Mouse (Mus musculus): Measurements from ENCODE around the gene Cul4a.

The Cul4a gene

DNA sequence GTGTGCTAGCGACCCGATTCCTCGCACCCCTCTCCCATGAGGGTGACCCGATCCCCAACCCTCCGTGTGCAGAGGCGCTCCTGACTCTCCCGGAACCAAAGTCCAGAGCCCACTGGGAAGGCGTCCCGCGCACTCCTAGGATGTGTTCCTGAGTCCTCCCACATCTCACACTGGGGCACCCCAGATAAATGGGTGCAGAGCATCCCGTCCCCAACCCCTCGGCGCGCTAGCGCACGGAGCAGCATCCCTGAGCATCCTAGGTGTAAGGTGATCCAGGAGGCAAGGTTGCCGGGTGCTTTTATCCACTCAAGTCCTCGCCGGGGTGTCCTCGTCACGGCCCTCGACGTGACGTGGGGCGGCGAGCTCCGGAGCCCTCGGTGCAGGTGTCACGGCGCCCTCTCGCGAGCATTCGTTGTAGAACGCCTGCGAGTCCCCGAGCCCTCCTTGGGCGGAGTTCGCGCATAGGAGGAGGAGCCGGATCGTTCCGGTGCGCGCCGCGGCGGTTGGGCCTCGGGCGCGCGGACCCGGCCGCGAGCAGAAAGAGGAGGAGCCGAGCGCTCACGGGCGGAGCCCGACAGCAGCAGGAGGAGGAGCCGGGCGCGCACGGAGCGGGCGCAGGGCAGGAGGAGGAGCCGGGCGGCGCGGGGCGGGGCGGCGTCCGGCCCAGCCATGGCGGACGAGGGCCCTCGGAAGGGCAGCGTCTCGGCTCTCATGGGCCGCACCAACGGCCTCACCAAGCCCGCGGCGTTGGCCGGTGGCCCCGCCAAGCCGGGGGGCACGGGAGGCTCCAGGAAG, at the start of gene Cul4a, which contains the start of gene Pcid2:
TSS of gene Cul4a (plus strand) at position 535 of the 795 bp plus-strand sequence.
TSS of gene Pcid2 (minus strand) at position 373 of the 795 bp plus-strand sequence.
- under 1% methylated on average over 79 of the region's 87 CpGs for WGBS

DNA sequence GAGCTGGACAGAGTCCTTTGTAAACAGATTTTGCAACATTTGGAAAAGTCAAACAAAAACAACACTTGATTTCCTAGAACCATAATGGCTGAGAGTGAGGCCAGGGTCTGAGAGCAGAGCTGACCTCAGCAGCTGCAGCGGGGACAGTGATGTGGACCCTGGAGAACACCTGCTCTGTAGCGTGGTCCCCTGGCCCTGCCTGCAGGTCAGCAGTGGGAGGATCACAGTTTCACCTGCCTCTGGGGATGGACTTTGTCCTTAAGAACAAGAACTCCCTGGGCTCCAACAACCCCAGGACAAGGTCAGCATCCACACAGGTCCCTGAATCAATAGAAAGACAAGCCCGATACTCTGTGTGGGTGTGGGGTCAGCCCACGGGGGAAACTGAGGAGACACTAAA, 48.1 kb upstream of the Cul4a start:
- 85% methylated on average over 4 of the region's 4 CpGs for WGBS

DNA sequence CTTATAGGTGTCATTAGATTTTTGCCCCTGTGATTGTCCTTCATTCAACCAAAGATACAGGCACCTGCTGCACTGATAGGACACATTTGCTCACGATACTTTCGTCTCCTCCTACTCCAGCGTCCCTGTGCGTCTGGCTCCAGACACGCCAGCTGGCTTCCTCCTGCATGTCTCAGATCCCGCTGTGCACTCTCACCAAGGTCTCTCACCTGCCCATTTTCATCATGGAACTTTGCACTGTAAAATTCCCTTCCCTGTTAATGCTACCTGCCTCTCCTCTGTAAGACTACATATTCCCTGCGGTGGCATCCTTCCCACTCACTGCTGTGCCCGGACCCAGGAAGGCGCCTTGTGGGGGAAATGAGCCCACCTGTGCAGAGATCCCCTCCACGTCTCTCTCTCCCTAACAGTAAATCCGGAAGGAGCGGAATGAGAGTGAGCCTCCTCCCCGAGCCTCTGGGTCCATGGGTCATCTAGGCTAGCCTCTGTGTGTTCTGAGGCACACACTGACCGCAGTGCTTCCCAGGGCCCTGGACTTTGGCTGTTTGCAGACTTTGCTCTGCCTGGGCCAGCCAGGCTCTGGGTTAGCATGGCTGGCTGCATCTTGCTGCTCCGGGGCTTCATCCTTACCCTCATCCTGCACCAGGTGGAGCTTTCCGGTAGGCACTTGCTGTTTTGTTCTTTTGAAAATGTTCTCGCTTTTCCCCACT, 44.8 kb upstream of the Cul4a start, which contains the start of gene Proz:
TSS of gene Proz (plus strand) at position 474 of the 710 bp plus-strand sequence.
- WGBS: 73% methylated on average over 17 of the region's 17 CpGs

DNA sequence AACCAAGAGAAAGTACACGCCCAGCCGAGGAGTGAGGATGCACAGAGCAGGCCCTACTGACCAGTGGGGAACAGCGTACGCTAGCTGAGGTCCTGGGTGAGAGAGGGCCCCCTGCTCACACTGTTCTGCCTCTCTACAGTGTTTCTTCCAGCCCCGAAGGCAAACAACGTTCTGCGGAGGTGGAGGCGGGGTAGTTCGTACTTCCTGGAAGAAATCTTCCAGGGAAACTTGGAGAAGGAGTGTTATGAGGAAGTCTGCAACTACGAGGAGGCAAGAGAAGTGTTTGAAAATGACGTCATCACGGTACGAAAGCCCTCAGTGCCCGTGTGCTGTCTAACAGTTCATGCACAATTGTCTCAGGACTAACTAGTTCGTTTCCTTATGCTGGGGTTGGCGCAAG, 42.3 kb upstream of the Cul4a start:
- 76% methylated on average over 16 of the region's 16 CpGs for WGBS

DNA sequence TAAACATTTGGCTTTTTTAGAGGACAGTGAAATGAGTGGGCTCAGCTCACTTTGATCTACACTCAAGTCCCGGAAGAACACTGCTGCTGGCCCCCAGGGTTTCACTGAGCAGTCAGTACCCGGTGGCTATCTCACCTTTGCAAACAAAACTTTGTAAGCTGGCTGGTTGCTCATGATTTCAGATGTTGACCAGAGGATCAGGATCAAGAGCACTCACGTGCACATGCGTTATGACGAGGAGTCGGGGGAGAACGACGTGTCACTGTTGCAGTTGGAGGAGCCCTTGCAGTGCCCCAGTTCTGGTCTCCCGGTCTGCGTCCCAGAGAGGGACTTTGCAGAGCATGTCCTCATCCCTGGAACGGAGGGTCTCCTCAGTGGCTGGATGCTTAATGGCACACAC, 32.2 kb upstream of the Cul4a start:
- 91% methylated on average over 11 of the region's 11 CpGs for WGBS

DNA sequence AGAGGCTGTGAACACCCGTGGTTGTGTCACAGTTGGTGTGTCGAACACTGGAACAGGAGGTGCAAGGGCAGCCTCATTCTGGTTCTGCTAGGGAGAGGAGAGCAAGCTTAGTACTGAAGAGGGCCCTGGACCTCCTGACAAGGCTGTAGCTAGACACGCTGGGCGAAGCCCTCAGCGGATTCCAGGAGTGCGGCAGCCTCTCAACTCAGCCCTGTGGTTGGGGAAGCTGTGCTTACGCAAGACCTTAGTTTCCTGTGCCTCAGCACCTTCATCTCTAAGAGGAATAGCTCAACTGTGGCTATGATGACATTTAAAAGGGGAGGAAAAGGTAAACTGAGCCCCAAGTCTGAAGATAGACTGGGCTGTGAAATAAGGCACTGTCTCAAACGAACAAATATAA, 30.4 kb upstream of the Cul4a start:
- 89% methylated on average over 8 of the region's 8 CpGs for WGBS

DNA sequence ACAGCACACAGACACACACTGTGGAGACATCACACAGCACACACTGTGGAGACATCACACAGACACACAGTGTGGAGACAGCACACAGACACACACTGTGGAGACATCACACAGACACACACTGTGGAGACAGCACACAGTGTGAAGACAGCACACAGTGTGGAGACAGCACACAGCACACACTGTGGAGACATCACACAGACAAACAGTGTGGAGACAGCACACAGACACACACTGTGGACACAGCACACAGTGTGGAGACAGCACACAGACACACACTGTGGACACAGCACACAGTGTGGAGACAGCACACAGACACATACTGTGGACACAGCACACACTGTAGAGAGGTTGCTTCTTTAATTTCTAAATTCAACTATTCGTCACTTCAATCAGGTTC, 29.8 kb upstream of the Cul4a start:
- 92% methylated on average over 1 of the region's 1 CpGs for WGBS

DNA sequence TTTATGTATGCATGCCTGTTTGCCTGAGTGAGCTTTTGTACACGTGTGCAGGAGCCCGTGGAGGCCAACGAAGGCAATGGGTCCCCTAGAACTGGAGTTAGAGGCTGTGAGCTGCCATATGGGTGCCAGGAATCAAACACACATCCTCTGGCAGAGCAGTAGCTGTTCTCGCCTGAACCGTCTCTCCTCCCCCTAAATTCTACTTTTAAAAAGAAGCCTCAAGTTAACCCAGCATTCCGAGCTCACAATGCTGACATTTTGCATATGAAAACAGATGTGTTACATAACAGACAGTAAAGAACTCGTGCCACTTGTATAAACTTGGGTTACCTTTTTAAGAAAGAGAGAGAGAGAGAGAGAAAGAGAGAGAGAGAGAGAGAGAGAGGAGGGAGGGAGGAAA, 27.9 kb upstream of the Cul4a start:
- WGBS: 54% methylated on average over 7 of the region's 7 CpGs

DNA sequence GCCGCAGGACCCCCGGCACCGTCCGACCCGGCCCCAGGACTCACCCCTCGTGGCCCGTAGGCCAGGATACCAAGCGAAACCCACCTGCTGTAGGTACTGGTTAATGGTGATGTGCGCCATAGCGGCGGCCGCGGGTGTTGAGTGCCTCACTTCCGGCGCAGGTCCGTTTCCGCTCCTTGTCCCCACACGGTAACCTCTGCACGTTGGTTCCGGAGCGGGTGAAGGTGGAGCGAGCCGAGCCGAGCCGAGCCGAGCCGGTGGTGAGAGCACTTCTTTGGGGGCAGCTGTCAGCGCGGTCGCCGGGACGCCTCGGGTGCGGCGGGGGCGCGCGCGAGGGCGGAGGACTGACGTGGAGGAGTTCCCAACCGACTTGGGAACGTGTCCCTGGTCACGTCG, 732 bp upstream of the Cul4a start:
- WGBS: under 1% methylated on average over 45 of the region's 45 CpGs

DNA sequence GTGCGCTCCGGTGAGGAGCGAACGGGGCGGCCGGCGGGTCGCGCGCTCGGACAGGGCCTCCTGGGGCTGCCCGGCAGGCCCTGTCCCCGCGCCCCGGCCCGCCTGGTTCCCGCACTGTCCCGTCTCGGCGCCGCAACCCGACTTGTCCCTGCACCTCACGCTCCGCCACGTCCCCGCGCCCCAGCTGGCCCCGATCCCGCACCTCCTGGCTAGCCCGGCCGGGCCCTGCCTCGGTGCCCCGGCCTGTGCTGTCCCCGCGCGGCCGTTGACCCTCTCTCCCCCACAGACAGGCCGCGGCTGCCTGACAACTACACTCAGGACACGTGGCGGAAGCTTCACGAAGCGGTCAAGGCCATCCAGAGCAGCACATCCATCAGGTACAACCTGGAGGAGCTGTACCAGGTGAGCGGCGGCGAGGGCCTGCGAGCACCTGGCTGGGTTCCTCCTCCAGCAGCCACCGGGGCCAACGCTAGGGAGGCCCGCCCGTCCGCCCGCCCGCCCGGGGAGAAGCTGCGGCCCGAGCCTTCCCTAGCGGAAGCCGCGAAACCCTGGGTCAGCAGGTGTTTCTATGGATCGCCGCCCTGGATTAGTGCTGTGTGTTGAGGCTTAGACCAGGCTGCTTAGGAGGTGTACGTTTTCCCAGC, 609 bp downstream of the Cul4a start:
- WGBS: under 1% methylated on average over 52 of the region's 63 CpGs

DNA sequence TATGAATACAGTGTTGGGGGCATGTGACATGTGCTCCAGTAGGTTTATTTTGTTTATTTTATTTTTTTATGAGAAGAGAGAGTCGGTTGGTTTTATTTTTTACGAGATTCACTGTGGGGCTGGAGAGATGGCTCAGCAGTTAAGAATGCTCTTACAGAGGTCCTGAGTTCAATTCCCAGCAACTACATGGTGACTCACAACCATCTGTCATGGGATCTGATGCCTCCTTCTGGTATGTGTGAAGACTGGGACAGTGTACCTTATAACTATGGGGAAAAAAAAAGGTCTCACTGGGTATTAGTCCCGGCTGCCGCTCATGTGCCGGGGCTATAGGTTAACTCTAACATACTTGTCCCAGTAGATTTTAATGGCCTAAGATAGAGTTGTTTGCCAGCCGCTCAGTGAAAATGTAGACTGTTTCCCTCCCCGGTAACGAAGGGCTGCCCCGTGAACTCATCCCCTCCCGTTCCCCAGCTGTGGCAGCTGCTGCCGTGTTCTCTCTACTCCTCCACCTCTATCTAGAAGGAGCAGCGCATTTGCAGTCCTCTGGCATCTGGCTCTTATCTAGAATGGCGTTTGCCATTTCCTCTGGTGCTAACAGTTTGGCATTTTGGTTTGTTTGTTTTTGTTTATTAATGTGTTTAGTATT, 2.7 kb downstream of the Cul4a start:
- WGBS: 83% methylated on average over 13 of the region's 13 CpGs

DNA sequence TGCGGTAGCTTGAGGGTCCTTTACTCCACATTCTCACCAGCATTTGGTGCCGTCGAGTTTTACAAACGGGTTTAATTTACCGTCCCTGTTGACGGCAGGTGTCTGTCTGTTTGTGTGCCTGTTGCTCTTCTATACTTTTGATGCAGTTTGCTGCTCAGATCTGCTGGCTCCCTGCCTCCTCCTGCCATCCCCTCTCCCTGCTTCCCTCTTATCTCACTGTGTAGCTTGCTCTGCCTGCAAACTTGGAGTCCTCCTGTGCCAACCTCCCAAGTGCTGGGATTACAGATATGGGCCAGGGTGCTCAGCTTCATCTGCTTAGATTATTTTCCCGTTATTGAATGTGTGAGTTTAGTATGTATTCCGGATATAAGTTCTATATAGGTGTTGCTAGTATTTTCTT, 3.5 kb downstream of the Cul4a start:
- 81% methylated on average over 8 of the region's 8 CpGs for WGBS

DNA sequence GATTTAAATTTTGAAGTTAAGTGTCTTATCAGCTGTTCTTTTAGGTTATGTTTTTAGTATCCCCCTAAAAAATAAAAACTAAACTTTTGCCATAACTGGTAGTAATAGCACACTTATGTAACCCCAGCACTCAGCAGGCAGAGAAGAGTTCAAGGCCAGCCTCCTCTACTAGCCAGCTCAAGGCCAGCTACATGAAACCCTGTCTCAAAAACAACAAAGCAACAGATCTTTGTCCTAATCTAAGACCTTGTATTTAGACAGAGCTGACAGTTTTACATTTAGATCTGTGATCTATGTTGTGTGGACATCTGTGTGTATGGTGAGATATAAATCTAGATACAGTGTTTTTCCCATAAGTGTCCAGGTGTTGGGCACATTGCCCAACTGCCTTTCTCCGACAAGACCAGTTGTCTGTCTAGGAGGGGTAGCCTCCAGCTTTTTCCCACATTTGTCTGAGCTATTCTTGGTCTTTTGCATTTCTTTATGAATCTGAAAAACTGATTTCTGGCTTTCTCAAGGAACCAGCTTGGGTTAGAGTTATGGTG, 4.1 kb downstream of the Cul4a start:
- WGBS: 33% methylated on average over 1 of the region's 1 CpGs

DNA sequence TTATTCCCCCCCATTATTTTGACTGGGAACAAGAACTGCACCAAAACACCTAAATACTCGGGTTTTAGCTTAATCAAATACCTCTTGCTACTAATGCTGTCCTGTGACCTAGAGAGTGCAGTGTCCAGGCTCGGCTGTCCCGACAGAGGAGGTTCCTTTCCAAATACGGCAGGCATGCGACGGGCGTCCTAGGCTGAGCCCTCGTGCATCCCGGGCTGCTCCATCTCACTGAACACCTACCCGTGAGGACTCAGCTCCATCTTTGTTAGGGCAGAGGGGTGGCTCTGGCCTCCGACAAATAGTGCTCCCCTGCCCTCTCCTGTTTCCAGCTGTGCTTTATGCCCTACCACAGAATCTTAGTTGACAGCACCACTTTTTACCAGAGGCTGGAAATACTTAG, 6.5 kb downstream of the Cul4a start:
- 90% methylated on average over 11 of the region's 11 CpGs for WGBS

DNA sequence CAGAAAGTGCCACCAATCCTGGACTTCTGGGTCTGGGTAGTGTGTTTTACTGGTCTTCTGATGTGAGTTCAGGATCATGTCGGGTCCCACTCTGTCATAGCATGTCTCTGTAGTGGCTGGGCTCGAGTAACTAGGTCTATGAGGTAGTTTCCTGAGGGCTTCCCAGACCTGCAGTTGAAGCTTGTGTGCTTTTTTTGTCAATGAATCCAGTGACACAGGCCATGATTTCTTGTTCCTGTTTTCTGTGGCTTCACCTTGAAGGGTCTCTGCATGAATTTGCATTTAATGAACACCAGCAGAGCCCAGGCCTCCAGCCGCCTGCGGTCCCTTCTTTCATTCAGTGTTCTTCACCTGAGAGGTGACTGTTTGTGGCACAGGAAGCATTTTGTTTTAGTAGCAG, 7.8 kb downstream of the Cul4a start:
- 91% methylated on average over 4 of the region's 4 CpGs for WGBS

DNA sequence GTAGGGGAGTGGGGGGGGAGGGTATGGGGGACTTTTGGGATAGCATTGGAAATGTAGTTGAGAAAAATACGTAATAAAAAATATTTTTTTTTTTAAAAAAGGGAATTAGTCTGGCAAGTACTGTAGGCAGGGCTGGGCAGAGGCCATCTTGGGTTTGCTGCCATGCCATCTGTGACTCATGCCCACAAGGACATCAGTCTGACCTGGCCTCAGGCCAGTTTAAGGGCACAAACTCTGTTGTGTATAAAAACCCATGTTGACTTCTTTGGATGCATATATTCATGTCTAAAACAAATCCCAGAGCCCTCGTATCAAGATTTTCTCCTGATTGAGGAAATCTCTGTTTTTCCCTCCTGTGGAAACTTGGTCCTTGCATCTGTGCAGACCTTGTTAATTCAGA, 11.7 kb downstream of the Cul4a start:
- 94% methylated on average over 2 of the region's 2 CpGs for WGBS

DNA sequence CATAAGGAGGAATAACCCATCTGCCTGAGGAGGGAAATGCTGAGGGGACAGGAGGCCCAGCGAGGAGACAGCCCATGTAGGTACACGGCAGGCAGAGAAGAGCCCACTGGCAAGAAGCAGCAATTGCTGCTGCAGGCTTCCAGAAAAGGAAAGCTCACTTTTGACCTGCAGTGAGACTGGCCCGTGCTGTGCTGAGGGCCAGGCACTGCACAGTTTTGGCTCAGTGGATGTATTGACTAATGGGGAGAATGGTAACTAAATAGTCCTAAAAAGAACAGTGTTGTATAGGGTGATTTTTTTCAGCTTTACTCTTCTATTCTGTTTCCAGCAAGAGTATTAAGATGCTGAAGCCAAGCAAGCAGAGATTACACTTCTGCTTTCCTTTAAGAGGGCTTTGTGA, 13.1 kb downstream of the Cul4a start:
- WGBS: 80% methylated on average over 3 of the region's 3 CpGs

DNA sequence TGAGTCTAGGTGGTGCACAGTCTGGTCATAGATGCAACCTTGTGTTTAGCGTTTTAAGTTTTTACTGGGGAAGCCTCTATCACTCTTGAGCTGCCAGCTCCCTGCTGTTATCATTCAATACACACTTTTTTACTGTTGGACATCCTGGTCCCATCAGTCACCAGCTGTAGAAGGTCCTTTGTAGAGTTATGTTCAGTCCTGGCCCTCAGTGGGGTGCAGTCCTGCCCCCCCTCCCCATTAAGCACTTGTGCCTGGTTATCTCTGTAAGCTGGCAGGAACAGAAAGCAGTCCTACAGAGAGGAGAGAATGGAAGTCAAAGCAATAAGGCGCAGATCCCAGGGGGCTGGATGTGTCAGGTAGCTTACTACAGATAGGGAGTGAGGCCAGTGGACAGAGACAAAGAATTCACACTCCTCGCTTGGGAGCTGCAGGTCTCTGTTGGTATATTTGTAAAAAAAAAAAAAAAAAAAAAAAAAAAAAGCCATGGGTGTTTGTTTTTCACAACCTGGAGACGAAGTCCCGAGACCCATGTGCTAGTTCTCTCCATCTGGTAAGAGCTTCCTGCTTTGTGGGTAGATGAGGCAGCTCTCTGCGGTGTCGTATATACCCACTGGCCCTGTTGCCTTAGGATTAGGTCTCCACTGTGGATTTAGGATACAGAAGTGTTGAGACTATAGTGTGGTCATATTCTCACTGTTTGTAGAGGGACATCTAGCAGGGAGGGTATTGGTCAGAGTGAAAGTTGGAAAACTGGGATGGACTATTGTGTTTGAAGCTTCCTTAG, 15.7 kb downstream of the Cul4a start:
- 83% methylated on average over 7 of the region's 7 CpGs for WGBS

DNA sequence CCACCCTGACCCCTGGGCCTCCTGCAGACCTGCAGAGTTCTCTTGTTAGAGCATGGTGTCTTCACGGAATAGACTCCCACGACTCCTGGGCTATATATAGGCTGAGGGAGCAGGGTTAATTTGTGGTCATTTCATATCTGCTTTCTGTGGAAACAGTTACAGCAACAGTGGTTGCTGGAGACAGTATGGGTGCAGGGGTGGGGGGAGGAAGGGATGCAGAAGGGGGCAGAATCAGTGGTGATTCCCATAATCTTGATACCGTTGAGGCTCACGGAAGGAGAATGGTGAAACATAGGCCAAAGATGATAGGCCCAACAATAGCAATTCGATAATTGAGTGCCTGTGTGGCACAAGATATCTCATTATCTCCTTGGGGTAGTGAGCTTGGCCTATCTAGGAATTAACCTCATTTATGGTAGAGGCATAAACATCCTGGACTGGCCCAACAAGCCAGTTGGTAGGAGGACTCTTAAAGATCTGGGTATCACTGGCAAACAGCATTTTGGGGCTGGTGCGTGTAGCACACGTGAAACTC, 17.5 kb downstream of the Cul4a start:
- 90% methylated on average over 7 of the region's 7 CpGs for WGBS

DNA sequence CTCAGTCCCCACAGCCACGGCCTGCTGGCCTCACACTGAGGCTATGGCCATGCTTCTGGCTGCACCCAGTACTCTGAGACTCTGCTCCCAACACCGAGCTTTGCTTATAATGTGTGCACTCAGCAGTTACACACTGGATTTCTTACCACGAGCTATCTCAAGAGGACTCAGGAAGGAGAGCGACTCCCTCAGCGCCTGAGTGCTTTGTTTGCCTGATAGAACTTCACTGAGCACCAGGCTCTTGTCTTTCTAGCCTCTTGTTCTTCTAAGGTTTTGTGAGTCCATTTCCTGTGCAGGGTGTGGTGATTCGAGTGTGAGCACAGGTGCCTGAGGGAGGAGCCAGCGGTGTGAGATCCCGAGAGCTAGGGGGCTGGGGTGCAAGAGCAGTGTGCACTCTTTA, 19.5 kb downstream of the Cul4a start:
- WGBS: 85% methylated on average over 8 of the region's 8 CpGs

DNA sequence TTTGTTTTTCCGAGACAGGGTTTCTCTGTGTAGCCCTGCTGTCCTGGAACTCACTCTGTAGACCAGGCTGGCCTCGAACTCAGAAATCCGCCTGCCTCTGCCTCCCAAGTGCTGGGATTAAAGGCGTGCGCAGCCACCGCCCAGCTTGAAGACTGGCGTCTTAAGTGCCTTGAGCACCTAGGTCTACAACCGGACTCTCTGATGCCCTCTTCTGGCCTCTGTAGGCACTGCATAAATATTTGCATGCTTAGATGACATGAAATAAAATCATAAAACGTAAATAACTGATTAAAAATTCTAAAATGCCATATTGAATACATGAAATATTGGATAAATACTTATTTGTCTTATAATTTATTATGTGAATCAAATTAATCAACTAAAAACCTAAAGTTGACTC, 26.8 kb downstream of the Cul4a start:
- WGBS: 58% methylated on average over 9 of the region's 9 CpGs
